Mouse (Mus musculus) ES-CJ7 (cell line): ENCODE measurements around the gene Olfr479.

ENCODE experiments used
- DNase-seq: peaks from one replicate; pipeline ENCODE4 v3.0.0; 2011; ENCODE audit warnings: low read depth, low spot score

The Olfr479 gene

DNA sequence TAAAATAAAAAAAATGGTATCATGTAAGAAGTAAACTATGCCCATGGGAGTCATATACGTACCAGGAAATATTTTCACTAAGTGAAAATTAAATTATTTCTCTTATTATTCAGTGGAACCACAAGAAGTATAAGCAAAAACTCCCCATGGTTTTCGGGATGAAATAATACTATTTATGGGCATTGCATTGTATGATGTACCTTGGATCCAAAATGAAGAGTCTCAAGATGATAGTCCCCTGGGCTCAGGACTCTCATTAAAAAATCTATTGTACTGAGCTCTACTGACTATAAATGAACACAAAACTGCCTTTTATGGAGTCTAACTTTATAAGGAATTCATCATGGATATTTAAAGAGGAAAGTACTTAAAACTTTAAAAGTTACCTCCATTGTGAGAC is at the start of gene Olfr479:
Gene Olfr479 (plus strand): TSS at position 301 of the 400 bp plus-strand sequence.
- DNase-seq: no peak

GRCm38 (mm10) chr7:108014256-108014655 is 36.2 kb upstream of the Olfr479 start:
- DNase-seq: peak; percentile 57

DNA sequence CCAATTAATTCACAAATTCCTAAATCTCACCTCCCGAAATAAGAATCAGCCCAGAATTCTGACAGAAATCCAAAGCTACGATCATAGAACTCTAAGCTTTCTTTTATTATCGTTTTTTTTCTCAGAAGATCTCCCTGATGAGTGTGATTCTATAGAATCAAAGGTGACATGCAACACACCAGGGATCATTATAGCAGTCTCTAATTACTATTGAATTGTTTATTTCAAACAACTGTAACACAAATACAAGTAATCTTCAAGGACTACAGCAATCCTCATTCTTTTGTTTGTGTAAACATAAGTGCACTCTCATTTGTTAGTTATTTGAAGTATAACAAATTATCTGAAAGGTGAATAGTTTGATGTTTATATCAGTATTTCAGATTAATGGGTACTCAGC is 16.6 kb upstream of the Olfr479 start, which contains the start of gene Olfr478:
Gene Olfr478 (minus strand): TSS at position 101 of the 400 bp plus-strand sequence.
- DNase-seq: no peak

DNA sequence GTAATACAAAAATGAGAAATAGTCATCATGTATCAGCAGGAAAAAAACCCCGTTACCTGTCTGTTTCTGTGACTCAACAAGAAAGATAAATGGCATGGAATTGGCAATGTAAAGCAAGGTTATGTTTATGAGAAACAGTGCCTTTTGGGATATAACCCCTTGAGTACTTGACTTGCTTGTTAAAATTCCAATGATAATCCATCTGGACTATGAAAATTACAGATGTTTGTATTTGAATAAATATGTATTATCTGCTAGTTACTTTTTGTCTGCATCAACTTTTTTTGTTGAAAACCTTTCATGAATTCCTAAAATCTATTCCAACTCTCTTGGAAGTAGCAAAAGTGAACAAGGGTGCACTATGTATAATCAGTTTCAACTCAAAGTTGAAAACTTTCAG is 16.8 kb downstream of the Olfr479 start, which contains the start of gene Olfr480:
Gene Olfr480 (minus strand): TSS at position 101 of the 400 bp plus-strand sequence.
- DNase-seq: no peak

- no peak for DNase-seq
These were observed 29.1 kb downstream of the Olfr479 start, which contains the start of gene Olfr481 for GRCm38 (mm10) chr7:108079555-108079954. TSS of gene Olfr481 (plus strand) at chr7:108079855.

DNA sequence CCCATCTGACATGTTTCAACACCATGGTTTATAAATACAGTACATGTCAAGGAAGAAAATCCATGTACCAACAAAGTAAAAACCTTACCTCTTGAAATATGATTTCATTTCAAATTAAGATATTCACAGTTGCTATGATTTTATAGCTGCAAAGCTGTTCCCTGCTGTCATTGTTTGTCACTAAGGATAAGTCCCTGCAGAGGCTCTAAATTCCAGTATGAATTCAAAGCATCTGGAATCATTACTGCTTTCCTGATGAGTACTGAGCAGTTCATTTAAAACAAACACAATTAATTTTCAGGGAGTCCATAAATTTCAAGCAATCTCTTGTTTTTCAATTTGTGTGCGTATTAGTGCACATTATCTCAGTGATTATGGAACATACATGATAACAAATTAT is 47.0 kb downstream of the Olfr479 start, which contains the start of gene Olfr482:
Gene Olfr482 (minus strand): TSS at position 101 of the 400 bp plus-strand sequence.
- no peak for DNase-seq

GRCm38 (mm10) chr7:108100549-108100948 is 50.1 kb downstream of the Olfr479 start, which contains the start of gene Olfr483:
TSS of gene Olfr483 (plus strand) at chr7:108100849.
- no peak for DNase-seq
